In the genomic region with DNA sequence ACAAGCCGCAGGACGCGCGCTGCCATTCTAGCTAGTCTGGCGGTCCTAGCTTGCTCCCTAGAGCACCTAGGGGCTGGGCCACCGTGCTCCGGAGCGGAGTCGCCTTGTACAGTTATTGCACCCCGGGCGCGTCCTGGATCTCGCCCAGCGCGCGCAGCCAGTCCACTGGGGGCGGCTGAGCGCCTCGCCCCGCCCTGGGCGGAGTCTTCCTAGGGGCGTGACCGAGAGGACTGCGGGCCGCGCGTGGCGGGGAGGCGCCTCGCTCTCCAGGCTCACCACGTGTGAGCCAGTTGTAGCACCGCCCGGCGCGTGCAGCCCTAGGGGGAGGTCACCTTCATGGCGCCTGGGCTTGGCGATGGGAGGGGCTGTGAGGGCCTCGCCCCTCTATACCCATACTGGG, we compare ENCODE assay signal across 8 mouse cellular contexts. TPM values are rescaled to one million over a fixed set of nuclear protein-coding genes. Genes with fewer than 3 reads are reported as not detected.
A peak's percentile ranks its signal among the peaks of the same experiment; 100 is the strongest.
DNase-seq lines count a peak whose midpoint lies in the region; ATAC-seq lines count a peak whose summit lies in the region.

No protein-coding gene starts in this region.

- H3K9me3 ChIP-seq in hindbrain, embryonic 13.5 days = no peaks in the 10 kb centered on the region

- H3K4me3 ChIP-seq in hindbrain, embryonic 13.5 days = peak overlapping the region; percentile 86

- ATAC-seq in hindbrain, embryonic 13.5 days (ENCODE audit: low FRiP score) = peak; percentile 77

- H3K27me3 ChIP-seq in hindbrain, embryonic 13.5 days = no peaks in the 10 kb centered on the region

- 0 out of 2 replicates have a peak, but pooled peaks cover 6% of the 10 kb centered on the region for H3K36me3 ChIP-seq in hindbrain, embryonic 13.5 days

- peak overlapping the region; percentile 100 for H3K27ac ChIP-seq in hindbrain, embryonic 13.5 days

- peak overlapping the region; percentile 99 for H3K9ac ChIP-seq in hindbrain, embryonic 13.5 days

- peak overlapping the region; percentile 97 for H3K4me2 ChIP-seq in hindbrain, embryonic 13.5 days

- WGBS in hindbrain, embryonic 13.5 days = under 1% methylated on average over 38 of the region's 38 CpGs

- peak; percentile 96 for DNase-seq in NIH3T3 (ENCODE audit: low read depth)
- DNase-seq in cerebellum, postnatal 10 days = peak; percentile 95 to 96
- peak; percentile 84 to 88 for DNase-seq in frontal cortex, postnatal 14 days (ENCODE audit: low spot score in 2 of 2)
- DNase-seq in layer of hippocampus, postnatal 25 days (ENCODE audit: extremely low spot score in 1 of 2, low spot score in 1 of 2) = peak; percentile 70 to 82
- DNase-seq in lung, postnatal 14 days = peak; percentile 93
- DNase-seq in ovary, postnatal 36 days (ENCODE audit: low spot score) = peak; percentile 98
- DNase-seq in thymus, postnatal 14 days = peak; percentile 82

- peaks cover 42% of the 10 kb centered on the region for H3K4me1 ChIP-seq in hindbrain, embryonic 13.5 days (replicated peaks)

RNA-seq across cellular contexts. Expression of a gene that starts 0.8 kb away (rescaled TPM):
- polyA plus RNA-seq in hindbrain, embryonic 13.5 days (2015; fragmentation: Nextera tagmentation; extraction: Ambion mirVana) = 16.4 and 16.9 TPM in 2 replicates
- total RNA-seq in layer of hippocampus, postnatal 25 days (2021) = 10 to 100 TPM; 16.4 to 19.8 TPM

RNA-seq across cellular contexts. Expression of a gene that starts 16.1 kb away (rescaled TPM):
- polyA plus RNA-seq in hindbrain, embryonic 13.5 days (2015; fragmentation: Nextera tagmentation; extraction: Ambion mirVana) = 20.1 and 21.5 TPM in 2 replicates
- 10 to 100 TPM; 10.7 to 11.6 TPM for total RNA-seq in layer of hippocampus, postnatal 25 days (2021)

RNA-seq across cellular contexts. Expression of a gene that starts 16.7 kb away (rescaled TPM):
- 1.9 and 3.9 TPM in 2 replicates for polyA plus RNA-seq in hindbrain, embryonic 13.5 days (2015; fragmentation: Nextera tagmentation; extraction: Ambion mirVana)
- 1 to 10 TPM; 1.7 to 2.7 TPM for total RNA-seq in layer of hippocampus, postnatal 25 days (2021)

RNA-seq across cellular contexts. Expression of a gene that starts 22.3 kb away (rescaled TPM):
- polyA plus RNA-seq in hindbrain, embryonic 13.5 days (2015; fragmentation: Nextera tagmentation; extraction: Ambion mirVana) = 28.1 and 34.2 TPM in 2 replicates
- total RNA-seq in layer of hippocampus, postnatal 25 days (2021) = 10 to 100 TPM; 60.6 to 76.6 TPM

RNA-seq across cellular contexts. Expression of a gene that starts 54.9 kb away (rescaled TPM):
- polyA plus RNA-seq in hindbrain, embryonic 13.5 days (2015; fragmentation: Nextera tagmentation; extraction: Ambion mirVana) = 0.97 and 1.5 TPM in 2 replicates
- total RNA-seq in layer of hippocampus, postnatal 25 days (2021) = under 1 TPM; 0.23 to 0.39 TPM

Comparison
In these comparisons a context has a peak if more than half of its experiments do, and no peak if none do; other contexts are left out.
1. Peak in every context shown above with its lines: DNase-seq, ATAC-seq, H3K4me3 ChIP-seq and H3K27ac ChIP-seq.